Mouse (Mus musculus): ENCODE measurements at regions not wholly inside any gene's neighbourhood (a gene's known extent, or its start where the extent isn't known, plus 50 kb on each side); places are given as distances from the start of the nearest gene placed in this dataset.
A peak's percentile ranks its signal among the peaks of the same experiment; 100 is the strongest.

DNA sequence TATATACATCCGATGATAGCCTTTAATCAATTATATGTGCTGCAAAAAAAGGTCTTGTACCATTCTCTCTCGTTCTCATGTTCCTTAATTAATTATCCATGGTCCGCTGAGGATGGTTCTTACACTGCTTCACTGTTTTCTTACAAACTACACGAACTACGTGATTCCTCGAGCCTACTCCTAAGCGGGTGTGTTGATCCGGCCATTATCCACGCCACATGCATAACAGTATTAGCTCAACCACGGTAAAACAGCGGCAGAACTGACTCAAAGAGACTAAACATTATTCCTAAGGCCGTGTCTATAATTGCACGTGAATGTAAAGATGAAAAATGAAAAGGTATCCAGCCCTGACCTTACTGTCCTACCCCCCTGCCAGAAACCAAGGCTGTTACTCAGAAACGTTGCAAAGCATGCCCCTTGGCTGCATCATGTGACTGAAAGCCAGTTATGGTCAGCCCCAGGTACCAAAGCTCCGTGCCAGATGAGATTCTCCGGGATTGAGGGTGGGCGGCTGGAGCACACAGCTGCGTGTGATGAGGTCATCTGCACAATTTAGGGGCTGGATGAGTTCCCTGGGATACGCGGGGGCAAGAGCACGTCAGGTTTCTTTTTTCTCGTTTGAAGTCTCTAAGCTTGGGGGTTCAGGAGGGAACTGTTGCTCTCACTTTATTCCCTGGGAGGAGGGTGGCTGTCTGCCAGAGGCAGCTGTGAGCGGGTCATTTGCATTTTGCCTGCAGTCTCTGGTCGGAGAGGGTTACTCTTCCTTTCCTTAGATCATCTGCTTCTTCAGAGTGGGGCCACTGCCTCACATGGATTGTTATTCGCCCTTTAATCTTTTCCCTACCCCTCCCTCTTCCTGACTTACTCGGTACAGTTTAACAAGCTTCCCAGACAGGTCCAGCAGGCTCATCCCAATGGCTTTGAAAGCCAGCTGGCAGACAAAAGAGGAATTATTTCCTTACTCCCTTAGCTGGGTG, 384.9 kb downstream of the Mllt3 start:
- no peak for TF ChIP-seq CTCF (IDR thresholded peaks at IDR 0.05; ENCODE audit: control insufficient read depth, insufficient read depth, insufficient read length)
- no peak for TF ChIP-seq MAX (IDR thresholded peaks at IDR 0.05)
- TF ChIP-seq FOSL1 (IDR thresholded peaks at IDR 0.05; ENCODE audit: insufficient read depth, low read length, poor library complexity, severe bottlenecking): no peak
- peak; percentile 74 for TF ChIP-seq USF1 (IDR thresholded peaks at IDR 0.05; ENCODE audit: low read depth)
- TF ChIP-seq CEBPB (IDR thresholded peaks at IDR 0.05; ENCODE audit: low read depth): no peak
- no peak for TF ChIP-seq MYOD1 (IDR thresholded peaks at IDR 0.05; ENCODE audit: control insufficient read depth, insufficient read length, low read depth)
